Mouse (Mus musculus): ENCODE data around the gene Znfx1. TPM values are rescaled to one million over a fixed set of nuclear protein-coding genes. Genes with fewer than 3 reads are reported as not detected.
"Not testable (repeated sequence)": the region's sequence is repeated elsewhere in the genome, so short reads cannot be mapped to it uniquely, and the experiment has no call there.

Znfx1 gene
- total RNA-seq, 4 experiments from 2014 or later, result 49.6 to 76.3 (median 64.9) TPM

DNA sequence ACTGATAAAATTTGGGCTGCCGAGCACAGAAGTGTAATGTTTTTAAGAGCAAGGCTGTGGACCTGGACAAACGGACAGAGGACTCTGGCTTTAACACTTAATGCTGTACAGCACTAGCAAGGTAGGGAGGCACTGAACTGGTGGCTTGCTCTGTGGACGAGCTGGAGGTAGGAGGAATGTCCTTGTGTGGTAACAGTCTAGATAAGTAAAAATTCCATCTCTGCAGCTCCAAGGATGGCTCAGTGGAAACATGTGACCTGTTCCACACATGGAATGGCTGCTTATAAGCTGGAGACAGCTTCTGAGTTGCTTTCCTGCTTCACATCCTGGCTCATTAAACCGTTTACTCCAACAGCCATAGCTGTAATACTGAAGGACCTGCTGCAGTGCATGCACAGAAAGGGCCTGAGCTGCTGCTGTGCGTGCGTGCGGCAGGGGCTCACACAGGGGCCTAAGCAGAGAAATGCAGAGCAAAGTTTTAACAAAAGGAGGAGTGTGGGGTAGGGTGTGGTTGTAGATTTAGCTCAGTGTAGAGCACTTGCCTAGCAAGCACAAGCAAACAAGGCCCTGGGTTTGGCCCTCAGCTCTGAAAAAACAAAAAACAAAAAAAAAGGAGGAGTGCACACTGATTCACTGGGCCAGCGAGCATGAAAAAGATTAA, 14.0 kb downstream of the Znfx1 start:
- DNase-seq, result no peak

DNA sequence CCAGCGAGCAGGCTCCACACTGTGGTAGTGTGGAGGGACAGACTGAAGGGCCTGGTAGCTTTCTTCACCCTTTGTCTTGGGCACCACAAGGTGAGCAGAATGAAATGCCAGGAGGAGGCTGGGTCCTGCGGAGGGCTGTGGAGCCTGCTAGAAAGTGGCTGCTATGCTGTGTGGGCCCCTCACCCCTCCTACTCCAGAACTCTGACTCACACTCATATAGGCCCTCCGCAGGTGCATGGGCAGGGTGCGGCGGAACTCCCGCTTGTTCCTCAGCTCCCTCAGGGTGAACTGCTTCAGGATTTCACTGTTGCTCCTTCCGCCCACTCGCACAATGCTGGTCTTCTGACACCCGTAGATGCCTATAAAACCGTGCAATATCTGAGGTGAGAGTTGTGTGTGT, 14.6 kb downstream of the Znfx1 start:
- DNase-seq, result no peak

DNA sequence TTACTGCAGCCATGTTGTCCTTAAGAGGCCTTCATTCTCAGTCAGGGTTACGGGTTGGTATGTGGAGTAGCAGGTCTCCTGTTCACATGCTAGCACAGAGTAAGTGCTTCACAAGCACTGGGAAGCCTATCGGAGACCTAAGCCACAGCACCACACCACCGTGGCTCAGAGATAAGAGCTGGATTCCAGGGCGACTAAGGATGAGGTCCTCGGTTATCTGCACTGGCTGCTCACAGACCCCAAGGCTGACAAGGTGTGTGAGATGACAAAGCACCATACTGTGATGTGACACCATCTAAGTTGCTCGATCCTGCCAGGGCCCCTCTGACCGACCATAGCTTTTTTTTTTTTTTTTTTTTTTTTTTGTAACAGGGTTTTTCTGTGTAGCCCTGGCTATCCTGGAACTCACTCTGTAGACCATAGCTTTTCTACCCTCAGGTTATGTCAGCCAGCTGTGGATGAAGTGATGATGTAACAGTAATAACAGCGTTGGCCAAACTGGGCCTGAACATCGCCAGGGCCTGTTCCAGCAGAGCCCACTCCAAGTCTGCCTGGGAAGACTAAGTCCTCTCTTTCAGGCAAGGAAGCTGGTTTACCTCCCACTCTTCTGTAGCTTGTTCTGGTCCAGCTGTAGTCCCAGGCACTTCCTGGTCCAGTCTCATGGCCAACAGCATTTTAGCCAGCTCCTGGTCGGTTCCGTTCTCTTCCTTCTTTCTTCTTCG, 19.3 kb downstream of the Znfx1 start:
- DNase-seq, result no peak

DNA sequence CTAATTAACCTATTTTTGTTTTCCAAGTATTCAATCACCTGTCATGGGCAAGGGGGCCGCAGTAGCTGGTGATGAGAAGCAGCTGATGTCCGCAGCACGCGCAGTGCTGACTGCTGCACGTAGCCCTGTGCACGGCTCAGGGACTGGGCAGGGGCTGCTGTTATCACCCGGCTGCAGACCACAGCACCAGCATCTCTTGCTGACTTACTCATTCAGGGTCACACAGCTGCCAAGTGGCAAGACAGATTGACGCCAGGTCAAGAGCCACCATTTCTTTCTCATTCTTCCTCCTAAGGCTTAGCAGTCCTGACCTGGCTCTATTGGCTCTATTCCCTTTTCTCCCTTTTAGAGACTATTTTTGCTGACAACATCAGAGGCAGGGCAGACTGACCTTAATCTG, 23.4 kb downstream of the Znfx1 start:
- no peak for DNase-seq

DNA sequence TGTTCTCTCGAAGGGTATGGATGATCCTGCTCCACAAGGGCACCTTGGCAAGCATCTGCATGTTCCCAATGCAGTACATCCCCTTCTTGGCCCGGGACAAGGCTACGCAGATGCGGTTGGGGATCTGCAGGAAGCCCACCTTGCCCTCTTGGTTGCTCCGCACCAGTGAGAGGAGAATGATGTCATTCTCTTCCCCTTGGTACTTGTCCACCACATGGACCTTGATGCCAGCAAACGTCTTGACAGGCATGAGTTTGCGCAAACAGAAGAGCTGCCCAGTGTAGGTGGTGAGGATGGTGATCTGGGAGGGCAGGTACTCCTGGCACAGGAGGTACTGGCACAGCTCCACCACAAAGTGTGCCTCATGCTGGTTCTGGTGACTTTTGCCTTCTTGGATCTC, 24.1 kb downstream of the Znfx1 start:
- DNase-seq, result no peak

DNA sequence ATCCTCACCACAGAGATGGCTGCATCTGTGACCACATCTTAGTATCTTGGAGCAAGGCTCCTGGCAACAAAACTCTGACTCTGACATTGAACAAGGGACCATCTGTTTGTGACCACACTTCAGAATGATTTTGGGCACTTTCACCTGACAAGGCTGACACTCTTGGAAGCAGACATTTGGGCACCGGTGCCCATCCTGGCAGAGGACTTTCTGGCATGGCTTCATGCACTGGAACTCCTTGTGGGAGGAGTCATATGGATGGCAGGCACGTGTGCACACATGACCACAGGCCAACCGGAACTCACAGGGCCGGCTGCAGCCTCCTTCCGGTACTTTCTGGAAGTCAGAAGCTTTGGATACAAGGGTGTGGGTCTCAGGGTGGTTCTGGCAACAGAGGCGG, 24.5 kb downstream of the Znfx1 start:
- DNase-seq, result no peak

DNA sequence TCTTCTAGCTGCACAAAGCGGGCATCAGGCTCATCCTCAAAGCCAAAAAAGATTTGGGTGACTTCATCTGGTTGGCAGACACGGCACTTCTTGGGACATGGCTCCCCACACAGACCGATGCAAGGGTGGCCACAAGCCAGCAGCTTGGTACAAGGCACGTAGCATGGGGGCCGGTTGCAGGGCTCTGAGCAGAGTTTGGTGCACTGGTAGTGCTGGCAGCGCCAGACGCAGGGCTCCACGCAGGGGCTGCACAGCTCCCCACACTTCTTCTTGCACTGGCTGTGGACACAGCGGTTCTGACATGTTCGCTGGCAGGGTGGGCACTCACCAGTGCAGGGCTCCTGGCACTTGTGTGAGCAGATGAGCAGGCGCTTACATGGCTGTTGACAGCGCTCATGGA, 25.1 kb downstream of the Znfx1 start:
- no peak for DNase-seq

DNA sequence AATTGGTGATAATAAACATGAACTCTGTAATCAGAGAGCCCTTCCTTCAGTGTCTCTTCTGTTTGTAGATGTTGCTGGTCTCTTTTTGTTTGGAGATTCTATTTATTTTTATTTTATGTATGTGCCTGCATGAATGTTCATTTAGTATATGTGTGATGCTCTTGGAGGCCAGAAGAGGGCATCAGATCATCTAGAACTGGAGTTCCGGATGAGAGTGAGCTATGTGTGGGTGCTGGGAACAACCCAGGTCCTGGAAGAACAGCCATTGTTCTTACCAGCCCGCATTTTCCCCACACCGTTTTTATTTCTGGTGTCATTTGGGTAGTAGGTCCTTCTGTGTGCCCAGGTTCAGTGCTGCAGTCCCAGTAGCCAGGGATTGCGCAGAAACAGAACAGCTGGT, 32.3 kb downstream of the Znfx1 start:
- no peak for DNase-seq

DNA sequence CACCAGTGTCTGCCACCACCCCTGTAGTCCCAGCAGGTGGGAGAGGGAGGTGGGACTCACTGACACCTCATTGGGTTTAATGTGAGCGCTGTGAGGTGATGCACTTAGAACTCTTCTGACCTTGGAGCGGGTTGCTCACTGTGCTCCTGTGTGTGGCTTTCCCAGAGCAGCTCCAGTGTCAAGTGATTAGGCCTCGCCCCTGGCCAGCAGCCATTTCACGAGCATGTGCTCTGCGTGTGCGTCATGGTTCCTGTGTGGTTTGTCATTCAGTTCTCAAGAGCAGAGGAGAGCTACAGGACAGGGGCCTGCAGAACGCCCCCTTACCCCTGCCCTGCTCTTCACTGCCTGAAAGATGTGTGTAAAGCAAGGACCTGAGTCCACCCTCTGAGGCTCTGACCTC, 34.3 kb downstream of the Znfx1 start:
- peak; percentile 39 for DNase-seq

DNA sequence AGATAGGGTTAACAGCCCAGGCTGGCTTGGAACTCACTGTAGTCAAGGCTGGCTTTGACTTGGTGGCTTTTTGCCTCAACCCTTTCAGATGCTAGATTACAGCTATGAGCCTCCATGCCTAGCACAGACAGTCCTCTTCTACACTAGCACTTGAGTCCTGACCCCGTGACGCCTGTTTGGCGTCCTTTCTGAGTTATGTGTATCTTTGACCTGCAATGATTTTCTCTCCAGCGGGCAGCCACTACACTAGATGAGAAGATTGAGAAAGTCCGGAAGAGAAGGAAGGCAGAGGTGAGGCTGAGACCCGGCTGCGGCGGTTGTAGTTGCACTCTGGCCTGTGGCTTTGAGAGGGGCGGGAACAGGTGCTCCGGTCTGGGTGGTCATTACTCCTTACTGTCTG, 43.4 kb downstream of the Znfx1 start:
- no peak for DNase-seq

DNA sequence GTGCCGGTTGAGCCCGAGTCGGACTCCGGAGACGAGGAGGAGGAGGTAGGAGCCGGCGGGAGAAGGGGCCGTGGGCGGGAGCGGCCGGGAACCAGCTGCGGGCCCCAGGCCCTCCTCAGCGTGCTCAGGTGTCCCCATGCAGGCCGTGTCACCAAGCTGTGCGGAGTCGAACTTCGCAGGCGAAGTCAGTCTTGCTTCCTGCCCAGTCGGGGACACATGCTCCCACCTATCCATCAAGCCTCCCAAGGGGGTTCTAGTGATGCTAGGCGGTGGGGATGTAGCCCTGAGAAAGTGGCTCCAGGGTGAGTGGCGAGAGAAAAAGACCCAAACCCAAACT, 47.5 kb downstream of the Znfx1 start:
- no peak for DNase-seq

DNA sequence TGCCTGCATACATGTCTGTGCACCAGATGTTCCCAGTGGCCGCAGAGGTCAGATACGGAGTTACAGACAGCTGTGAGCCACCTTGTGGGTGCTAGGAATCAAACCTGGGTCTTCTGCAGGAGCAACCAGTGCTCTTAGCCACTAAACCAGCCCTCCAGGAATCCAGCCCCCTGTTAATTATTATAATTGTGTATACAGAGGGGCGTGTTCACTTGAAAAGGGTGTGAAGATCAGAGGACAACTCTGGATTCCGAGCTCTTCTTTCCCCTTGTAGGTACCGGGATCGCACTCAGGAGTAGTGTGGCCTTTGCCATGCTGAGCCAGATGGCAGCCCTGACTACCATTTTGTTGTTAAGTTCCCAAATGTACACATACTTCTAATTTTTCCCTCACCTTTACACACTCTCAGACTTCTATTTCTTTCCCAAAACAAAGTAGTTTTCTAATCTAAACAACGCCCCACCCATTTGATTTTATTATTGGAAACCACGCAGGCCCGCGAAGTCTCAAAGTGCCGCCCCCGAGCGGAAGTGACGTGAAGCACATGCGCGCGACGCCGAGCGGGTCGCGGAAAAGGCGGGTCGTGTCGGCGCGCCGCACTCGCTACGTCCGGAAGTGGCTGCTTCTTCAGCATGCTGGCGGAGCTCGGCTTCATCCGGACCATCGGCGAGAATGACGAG, 48.0 kb downstream of the Znfx1 start, which contains the start of gene Ddx27:
Ddx27 (plus strand) TSS at position 492 of the 680 bp plus-strand sequence.
- DNase-seq, result peak; percentile 89

DNA sequence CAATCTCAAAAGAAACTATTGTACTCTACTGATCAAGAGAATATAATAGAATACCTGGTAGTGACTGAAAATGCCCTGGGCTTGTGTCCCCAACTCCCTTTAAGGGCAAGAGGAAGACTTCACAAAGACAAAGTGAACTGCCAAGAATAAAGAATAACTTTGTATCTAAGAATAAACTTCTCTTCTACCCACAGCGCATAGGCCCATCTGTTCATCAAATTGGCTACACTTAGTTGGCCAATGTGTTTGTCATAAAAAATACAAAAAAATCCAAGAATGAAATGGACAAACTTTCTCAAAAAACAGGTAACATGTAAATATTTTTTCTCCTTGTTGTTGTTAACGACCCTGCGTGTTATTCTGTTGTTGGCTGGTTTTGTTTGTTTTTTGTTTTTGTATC, 52.3 kb downstream of the Znfx1 start:
- no peak for DNase-seq

DNA sequence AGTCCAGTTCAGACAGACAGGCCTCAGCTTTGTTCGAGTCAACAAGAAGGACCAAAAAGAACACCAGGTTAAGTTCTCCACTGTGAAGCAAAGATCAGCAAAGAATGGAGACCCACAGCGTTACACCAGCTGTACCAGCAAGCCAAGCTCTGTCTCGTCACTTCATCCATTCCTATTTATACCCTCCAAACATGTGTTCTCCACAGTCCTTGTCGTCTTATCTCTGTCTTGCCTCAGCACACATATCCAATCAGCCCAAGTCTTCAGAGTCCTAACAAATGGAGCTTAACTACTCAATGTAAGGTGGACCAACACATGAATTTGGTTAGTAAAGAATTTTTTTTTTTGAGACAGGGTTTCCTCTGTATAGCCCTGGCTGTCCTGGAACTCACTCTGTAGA, 53.3 kb downstream of the Znfx1 start:
- DNase-seq, result no peak

DNA sequence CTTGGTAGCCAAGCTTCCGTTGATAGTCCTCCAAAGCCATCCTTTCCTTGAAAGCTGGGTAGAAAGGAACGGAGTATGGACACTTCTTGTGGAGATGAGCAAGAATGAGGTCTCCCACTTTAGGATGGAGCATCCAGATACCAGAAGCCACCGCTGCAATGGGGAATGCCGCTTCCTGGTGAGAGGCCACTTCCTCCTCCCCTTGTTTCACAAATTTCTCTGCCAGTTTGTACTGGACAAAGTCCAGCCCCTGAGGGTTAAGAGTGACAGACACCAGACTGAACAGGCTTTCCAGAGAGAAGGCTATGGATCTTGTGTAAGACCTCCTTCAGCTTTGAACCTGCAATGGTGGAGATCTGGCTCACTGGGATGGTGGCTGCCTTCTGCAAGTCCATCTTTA, 55.2 kb downstream of the Znfx1 start:
- DNase-seq, result not testable (repeated sequence)

DNA sequence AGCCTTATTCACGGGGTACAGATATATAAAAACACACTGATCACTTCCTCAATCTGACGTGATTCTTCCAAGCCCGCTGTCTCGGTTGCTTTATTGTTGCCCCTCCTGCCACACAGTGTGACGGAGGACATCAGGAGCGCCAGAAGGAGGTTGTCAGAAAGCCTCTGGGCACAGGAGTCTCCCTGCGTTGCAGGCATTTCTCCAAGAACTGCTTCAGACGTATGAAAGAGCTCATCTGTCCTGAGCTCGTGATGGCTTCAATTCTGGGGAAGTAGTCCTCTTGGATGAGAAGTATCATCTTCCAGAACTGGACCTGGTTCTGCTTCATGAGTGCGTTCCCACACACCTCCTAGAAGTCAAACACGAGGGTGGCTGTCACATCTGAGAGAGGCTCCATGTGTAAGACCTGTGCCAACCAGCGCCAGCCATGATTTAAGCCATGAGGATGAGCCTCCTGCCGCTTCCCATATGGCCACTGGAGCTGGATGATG, 55.8 kb downstream of the Znfx1 start:
- no peak for DNase-seq

DNA sequence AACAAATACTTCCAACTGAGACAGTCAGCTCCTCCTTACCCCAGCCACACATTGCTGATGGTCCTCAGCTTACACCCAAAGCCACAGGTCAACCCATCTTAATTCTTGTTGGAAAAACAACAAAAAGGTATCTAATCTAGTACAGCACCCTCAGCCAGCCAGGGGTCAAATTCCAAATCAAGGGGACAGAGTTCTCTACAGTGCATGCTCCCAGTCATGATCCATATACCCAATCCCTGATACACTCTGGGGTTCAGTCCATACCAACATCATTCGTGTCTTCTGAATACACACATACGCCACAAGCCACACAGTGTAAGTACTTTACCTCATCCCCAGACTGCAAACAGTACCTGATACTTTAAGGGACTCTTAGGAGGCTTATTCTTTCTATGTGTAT, 56.5 kb downstream of the Znfx1 start:
- no peak for DNase-seq

DNA sequence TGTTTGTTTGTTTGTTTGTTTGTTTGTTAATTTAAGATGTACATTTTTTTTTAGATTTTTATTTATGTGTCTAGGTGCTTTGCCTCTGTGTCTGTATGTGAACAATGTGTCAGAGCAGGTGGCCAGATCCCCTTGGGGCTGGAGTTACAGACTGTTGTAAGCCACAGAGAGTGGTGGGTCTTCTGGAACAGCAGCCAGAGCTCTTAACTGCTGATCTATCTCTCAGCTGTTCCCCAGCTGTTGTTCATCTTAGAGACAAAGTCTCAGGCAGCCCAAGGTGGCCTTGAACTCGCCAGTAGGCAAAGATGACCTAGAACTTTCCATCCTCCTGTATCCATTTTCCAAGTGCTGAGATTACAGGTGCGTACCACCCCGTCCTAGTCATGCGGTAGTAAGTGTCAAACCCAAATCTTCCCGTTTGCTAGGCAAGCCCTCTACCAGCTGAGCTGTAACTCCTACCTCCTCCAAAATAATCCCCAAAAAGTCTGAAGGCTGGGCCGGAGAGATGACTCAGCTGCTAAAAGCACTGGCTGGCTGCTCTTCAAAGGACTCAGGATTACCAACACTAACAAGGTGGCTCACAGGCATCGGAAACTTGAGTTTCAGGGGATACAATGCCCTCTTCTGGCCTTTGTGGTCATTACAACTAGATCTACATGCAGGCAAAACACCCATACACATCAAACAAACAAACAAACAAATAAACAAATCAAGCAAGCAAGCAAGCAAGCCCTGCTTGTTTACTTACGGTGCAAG, 58.5 kb downstream of the Znfx1 start:
- peak; percentile 72 for DNase-seq

DNA sequence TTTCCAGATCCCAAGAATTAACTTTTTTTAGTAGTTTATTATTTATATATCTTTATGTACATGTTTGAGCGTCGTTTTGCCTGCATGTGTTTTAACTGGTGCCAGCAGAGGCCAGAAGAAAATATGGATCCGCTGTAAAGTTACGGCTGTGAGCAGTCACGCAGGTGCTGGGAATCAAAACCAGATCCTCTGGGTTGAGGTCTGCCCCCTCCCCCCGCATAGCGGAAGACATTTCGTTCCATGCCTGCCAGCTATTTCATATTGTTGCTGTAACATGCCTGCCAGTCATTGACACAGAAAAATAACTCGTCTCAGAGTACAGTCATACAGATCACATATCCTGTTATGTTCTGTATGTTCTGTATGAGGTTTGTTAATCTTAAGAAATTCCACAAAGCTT, 61.3 kb downstream of the Znfx1 start:
- no peak for DNase-seq

DNA sequence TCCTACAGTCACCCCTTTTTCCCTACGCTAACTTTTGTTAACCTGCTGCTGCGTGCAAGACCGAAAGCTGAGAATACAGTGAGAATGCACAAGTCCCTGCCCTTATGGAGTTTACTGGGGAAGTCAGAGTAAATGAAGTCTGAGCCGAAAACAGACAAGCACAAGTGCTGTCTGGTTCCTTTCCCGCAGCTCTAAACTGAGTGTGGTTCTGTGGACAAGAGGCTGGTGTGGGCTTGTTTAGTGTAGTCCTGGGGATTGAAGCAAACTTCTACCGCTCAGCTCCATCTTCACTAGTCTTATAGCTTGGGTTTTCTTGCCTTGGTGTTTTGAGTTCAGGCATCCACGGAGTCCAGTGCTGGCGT, 66.3 kb downstream of the Znfx1 start:
- DNase-seq, result no peak

DNA sequence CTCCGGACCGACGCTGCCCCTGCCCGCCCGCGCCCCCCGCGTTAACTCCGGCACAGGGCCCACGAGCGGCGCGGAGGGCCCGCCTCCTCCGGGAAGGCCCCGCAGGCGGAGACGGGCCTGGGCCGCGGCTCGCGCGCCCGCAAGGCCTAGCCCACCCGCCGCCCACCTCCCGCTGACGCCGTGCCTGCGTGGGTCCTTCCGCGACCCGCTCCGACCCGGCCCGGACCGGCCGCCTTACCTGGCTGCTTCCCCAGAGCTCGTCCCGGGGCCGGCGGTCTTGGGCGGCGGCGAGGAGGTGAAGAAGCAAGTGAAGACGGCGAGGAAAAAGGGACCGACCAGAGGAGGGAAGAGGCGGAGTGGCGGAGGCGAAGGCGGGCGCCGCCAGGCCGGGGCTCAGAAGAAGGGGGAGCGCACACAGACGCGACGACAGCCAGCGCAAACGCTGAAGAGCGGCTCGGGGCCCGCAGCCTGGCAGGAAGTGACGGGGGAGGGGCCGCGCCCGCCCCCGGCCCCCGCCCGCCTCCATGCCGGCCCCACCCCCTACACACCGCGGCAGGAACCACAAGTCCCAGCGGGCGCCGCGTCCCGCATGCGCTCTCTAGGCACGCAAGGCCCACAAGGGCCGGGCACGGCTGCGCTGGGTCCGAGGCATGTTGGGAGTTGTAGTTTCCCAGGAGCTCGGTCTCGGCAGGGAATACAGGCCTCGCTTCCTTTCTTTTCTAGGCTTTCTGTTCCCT, 66.9 kb downstream of the Znfx1 start, which contains the start of gene Stau1:
Stau1 (minus strand) TSS at position 504 of the 737 bp plus-strand sequence.
- DNase-seq, result peak; percentile 94

Measured in adrenal gland, adult 8-10 months (tissue).